Mouse (Mus musculus) T-cell, adult 66 days (primary cell): ENCODE measurements around the gene Gm45799. TPM values are rescaled to one million over a fixed set of nuclear protein-coding genes. Genes with fewer than 3 reads are reported as not detected.

ENCODE experiments used
- total RNA-seq, 2 experiments: library from RNA; stranded (reverse); gene quantifications; 3 replicates in 1 of 2; 4 replicates in 1 of 2; pipeline ENCODE4 v1.2.4; 2023

The Gm45799 gene
- total RNA-seq, result 10 to 100 TPM; 10.9 to 13.8 TPM

GRCm38 (mm10) chr7:105640233-105640893, at the start of gene Gm45799, which contains the start of gene Arfip2:
TSS of gene Gm45799 (plus strand) at chr7:105640552.
TSS of gene Arfip2 (minus strand) at chr7:105640416.

GRCm38 (mm10) chr7:105633127-105633800, 7.1 kb upstream of the Gm45799 start, which contains the start of gene Trim3:
TSS of gene Trim3 (minus strand) at chr7:105633571.

GRCm38 (mm10) chr7:105639756-105640155, 596 bp upstream of the Gm45799 start, which contains the start of gene Timm10b:
TSS of gene Timm10b (plus strand) at chr7:105640056.

GRCm38 (mm10) chr7:105650639-105651435, 10.5 kb downstream of the Gm45799 start, which contains the start of gene Dnhd1:
TSS of gene Dnhd1 (plus strand) at chr7:105650827.

Other genes starting within 250 kb of the Gm45799 start
- 10 to 100 TPM; 59.4 TPM for gene Fam160a2, start 240.5 kb upstream of the Gm45799 start, total RNA-seq
- gene Cnga4, start 236.0 kb upstream of the Gm45799 start, total RNA-seq, result not detected
- not detected for gene Cckbr, start 214.8 kb upstream of the Gm45799 start, total RNA-seq
- not detected for gene Cavin3, start 158.3 kb upstream of the Gm45799 start, total RNA-seq
- 10 to 100 TPM; 26.7 to 29.7 TPM for gene Smpd1, start 86.2 kb upstream of the Gm45799 start, total RNA-seq
- gene Apbb1, start 58.9 kb upstream of the Gm45799 start, total RNA-seq, result 1 to 10 TPM; 1.8 to 3.5 TPM
- gene Hpx, start 40.4 kb upstream of the Gm45799 start, total RNA-seq, result under 1 TPM in 1 of 2 experiments, not detected in 1; 0.68 TPM
- gene Trim3, start 7.0 kb upstream of the Gm45799 start, total RNA-seq, result 10 to 100 TPM; 18.9 to 26.6 TPM
- gene Timm10b, start 496 bp upstream of the Gm45799 start, total RNA-seq, result 10 to 100 TPM; 59.1 to 76.5 TPM
- gene Arfip2, start 136 bp upstream of the Gm45799 start, total RNA-seq, result 10 to 100 TPM; 28.0 to 31.3 TPM
- 1 to 10 TPM; 3.6 to 4.8 TPM for gene Dnhd1, start 10.3 kb downstream of the Gm45799 start, total RNA-seq
- gene Ilk, start 96.0 kb downstream of the Gm45799 start, total RNA-seq, result 100 to 1,000 TPM in 1 of 2 experiments, 10 to 100 TPM in 1; 99.7 to 101 TPM
- gene Rrp8, start 96.8 kb downstream of the Gm45799 start, total RNA-seq, result 10 to 100 TPM; 22.6 to 24.7 TPM
- gene Taf10, start 103.8 kb downstream of the Gm45799 start, total RNA-seq, result 100 to 1,000 TPM; 212 to 221 TPM
- gene Tpp1, start 111.7 kb downstream of the Gm45799 start, total RNA-seq, result 10 to 100 TPM; 46.4 to 53.8 TPM
- gene Dchs1, start 147.1 kb downstream of the Gm45799 start, total RNA-seq, result under 1 TPM in 1 of 2 experiments, not detected in 1; 0.20 TPM
- gene Mrpl17, start 170.5 kb downstream of the Gm45799 start, total RNA-seq, result 10 to 100 TPM; 39.7 to 55.9 TPM